In the genomic region with DNA sequence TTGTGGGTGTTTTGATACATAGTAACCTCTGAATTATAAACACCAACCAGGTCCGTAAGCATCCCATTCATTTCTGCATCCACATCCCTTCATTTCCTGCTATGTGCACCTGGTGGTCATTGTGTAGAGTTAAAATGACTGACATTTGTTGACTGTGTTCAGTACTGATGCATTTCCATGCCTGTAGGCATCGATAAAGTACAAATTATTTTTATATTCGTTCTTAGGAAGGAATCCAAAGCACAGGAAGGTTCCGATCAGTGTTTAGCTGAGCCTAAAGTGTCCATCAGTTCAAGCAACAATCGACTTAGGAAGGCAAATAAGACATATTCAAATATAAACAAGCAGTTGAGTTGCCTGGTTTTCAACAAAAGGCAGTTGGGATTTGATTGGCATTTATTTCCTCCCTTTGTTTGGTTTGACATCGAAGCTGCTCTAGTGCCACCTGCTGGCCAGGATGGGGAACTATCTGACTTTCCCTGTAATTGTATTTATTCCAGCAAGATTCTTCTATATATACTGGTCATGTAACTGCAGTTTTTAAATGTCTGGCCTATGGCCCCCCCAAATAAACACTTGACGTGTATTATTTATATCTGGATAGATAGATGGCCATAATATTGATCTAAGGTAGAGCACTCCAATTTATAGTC, we compare ENCODE assay signal across 8 mouse cellular contexts.
A peak's percentile ranks its signal among the peaks of the same experiment; 100 is the strongest.
DNase-seq lines count a peak whose midpoint lies in the region; ATAC-seq and TF ChIP-seq lines count a peak whose summit lies in the region.

No protein-coding gene starts in this region.

- no peak for TF ChIP-seq POLR2A in ES-Bruce4 (IDR thresholded peaks at IDR 0.05; ENCODE audit: insufficient read depth, low read length)

- peak; percentile 9 for TF ChIP-seq CTCF in ES-Bruce4 (IDR thresholded peaks at IDR 0.05; ENCODE audit: low read depth, low read length)

- intact Hi-C loops in heart, postnatal 14 days (cut with DNase I) = loop anchor here (1.0 to 5.0 kb wide), 3 partner anchors 111 to 308 kb away; no protein-coding TSS in a partner anchor

- TF ChIP-seq EP300 in ES-Bruce4 (IDR thresholded peaks at IDR 0.05; ENCODE audit: insufficient read depth, low read depth, low read length) = no peak

- no peaks in the 10 kb centered on the region for H3K4me1 ChIP-seq in ES-Bruce4 (ENCODE audit: control insufficient read depth, insufficient read depth, low read length)
- H3K4me1 ChIP-seq in lung, embryonic 16.5 days (replicated peaks; ENCODE audit: control insufficient read depth, insufficient read depth, low read length) = no peaks in the 10 kb centered on the region; the same call in 1 of the 2 replicates

- H3K4me2 ChIP-seq in lung, embryonic 16.5 days (ENCODE audit: low read depth, low read length) = no peak overlapping the region; the same call in 1 of the 2 replicates

- H3K27ac ChIP-seq in ES-Bruce4 (ENCODE audit: insufficient read depth, low read length) = no peak overlapping the region
- peak overlapping the region; percentile 55; the same call in 1 of the 2 replicates for H3K27ac ChIP-seq in lung, embryonic 16.5 days (ENCODE audit: low read length)

- no peaks in the 10 kb centered on the region for H3K9me3 ChIP-seq in ES-Bruce4 (replicated peaks; ENCODE audit: control insufficient read depth, insufficient read depth, low read length, poor library complexity, severe bottlenecking)
- H3K9me3 ChIP-seq in lung, embryonic 16.5 days (ENCODE audit: control insufficient read depth, low read length) = no peaks in the 10 kb centered on the region

- H3K27me3 ChIP-seq in ES-Bruce4 (ENCODE audit: control insufficient read depth, insufficient read depth, low read length, poor library complexity, severe bottlenecking) = no peaks in the 10 kb centered on the region
- no peaks in the 10 kb centered on the region for H3K27me3 ChIP-seq in lung, embryonic 16.5 days (ENCODE audit: control insufficient read depth, insufficient read depth, low read depth, low read length)

- 32% methylated on average over 7 of the region's 7 CpGs for WGBS in lung, embryonic 16.5 days

- no peak overlapping the region for H3K4me3 ChIP-seq in ES-Bruce4 (ENCODE audit: low read depth, low read length)
- H3K4me3 ChIP-seq in lung, embryonic 16.5 days (ENCODE audit: low read length) = no peak overlapping the region

- DNase-seq in brain, embryonic 18.5 days (ENCODE audit: low read depth, low spot score) = peak; percentile 69
- peak; percentile 74 to 82 for DNase-seq in heart, postnatal 14 days
- DNase-seq in kidney, postnatal 36 days = peak; percentile 73 to 86
- DNase-seq in ovary, postnatal 36 days (ENCODE audit: low spot score) = peak; percentile 60
- peak; percentile 85 for DNase-seq in thymus, postnatal 4 days

- no peaks in the 10 kb centered on the region for H3K36me3 ChIP-seq in ES-Bruce4 (ENCODE audit: control insufficient read depth, insufficient read depth, low read length, poor library complexity, severe bottlenecking)
- H3K36me3 ChIP-seq in lung, embryonic 16.5 days (ENCODE audit: control insufficient read depth, insufficient read depth, low read length) = no peaks in the 10 kb centered on the region

- H3K9ac ChIP-seq in ES-Bruce4 (ENCODE audit: low read depth, poor library complexity, severe bottlenecking) = no peak overlapping the region
- no peak overlapping the region for H3K9ac ChIP-seq in lung, embryonic 16.5 days (ENCODE audit: low read length)

- peak; percentile 74 for ATAC-seq in erythroid progenitor cell, adult 5-6 weeks (replicated peaks; ENCODE audit: low FRiP score, poor library complexity, severe bottlenecking)
- ATAC-seq in lung, embryonic 16.5 days (ENCODE audit: low read depth) = peak; percentile 40; the same call in 1 of the 2 replicates
